Mouse (Mus musculus): Measurements from ENCODE around the gene Tbx1.

GRCm38 (mm10) chr16:18625791-18626311 is 35.4 kb upstream of the Tbx1 start:
- no peak for TF ChIP-seq POLR2A (IDR thresholded peaks at IDR 0.05; ENCODE audit: low read depth, low read length)
- no peak for TF ChIP-seq CTCF (IDR thresholded peaks at IDR 0.05; ENCODE audit: borderline replicate concordance, insufficient read depth, low read length)

Measured in embryonic fibroblast, embryonic 13.5 days (primary cell).